Mouse (Mus musculus) spleen, embryonic (tissue): Measurements from ENCODE around the gene Klf13.

Experiments
- CTCF ChIA-PET: fragments of 350-600 bp; sonication (Branson Sonifier 250); formaldehyde crosslinking; loops from one replicate; lab custom pipeline; 2022; lab: Charles Lee

Klf13 gene

GRCm38 (mm10) chr7:63910912-63911311 lies 27.8 kb downstream of the Klf13 start:
- CTCF ChIA-PET, result no interaction called here

- CTCF ChIA-PET, result no interaction called here
Observed at GRCm38 (mm10) chr7:63910225-63910624, 28.5 kb downstream of the Klf13 start.

- CTCF ChIA-PET, result no interaction called here
Observed at GRCm38 (mm10) chr7:63908496-63909285, 30.0 kb downstream of the Klf13 start.

GRCm38 (mm10) chr7:63907778-63908495 lies 30.8 kb downstream of the Klf13 start:
- CTCF ChIA-PET, result no interaction called here

- CTCF ChIA-PET, result interaction anchor here (0.7 kb wide), 1 partner anchor 84 kb away, joined by 5 read pairs; no protein-coding TSS in a partner anchor
Observed at GRCm38 (mm10) chr7:63905642-63906041, 33.1 kb downstream of the Klf13 start.

GRCm38 (mm10) chr7:63905190-63905589 lies 33.5 kb downstream of the Klf13 start:
- CTCF ChIA-PET, result interaction anchor here (0.7 kb wide), 1 partner anchor 84 kb away, joined by 5 read pairs; no protein-coding TSS in a partner anchor

- CTCF ChIA-PET, result interaction anchor here (0.6 to 1.0 kb wide), 2 partner anchors 13 kb away, joined by 3 to 4 read pairs; partner anchors contain the start of gene E030018B13Rik
Observed at GRCm38 (mm10) chr7:63903635-63904380, 34.9 kb downstream of the Klf13 start.

- CTCF ChIA-PET, result no interaction called here
Observed at GRCm38 (mm10) chr7:63902604-63903210, 36.0 kb downstream of the Klf13 start.

GRCm38 (mm10) chr7:63901942-63902341 lies 36.8 kb downstream of the Klf13 start:
- CTCF ChIA-PET, result no interaction called here

- CTCF ChIA-PET, result no interaction called here
Observed at GRCm38 (mm10) chr7:63901346-63901745, 37.4 kb downstream of the Klf13 start.

GRCm38 (mm10) chr7:63900411-63900810 lies 38.3 kb downstream of the Klf13 start:
- CTCF ChIA-PET, result interaction anchor here (0.6 to 0.7 kb wide), 2 partner anchors 96 to 100 kb away, joined by 4 to 8 read pairs; no protein-coding TSS in a partner anchor

- CTCF ChIA-PET, result interaction anchor here (0.6 to 0.7 kb wide), 2 partner anchors 97 to 101 kb away, joined by 4 to 8 read pairs; no protein-coding TSS in a partner anchor
Observed at GRCm38 (mm10) chr7:63899925-63900324, 38.8 kb downstream of the Klf13 start.

GRCm38 (mm10) chr7:63898201-63898600 lies 40.5 kb downstream of the Klf13 start:
- CTCF ChIA-PET, result interaction anchor here (0.8 to 1.2 kb wide), 2 partner anchors 12 to 14 kb away, joined by 3 to 4 read pairs; no protein-coding TSS in a partner anchor

GRCm38 (mm10) chr7:63897655-63898054 lies 41.1 kb downstream of the Klf13 start:
- CTCF ChIA-PET, result interaction anchor here (0.8 to 1.2 kb wide), 3 partner anchors 11 to 131 kb away, joined by 3 to 4 read pairs (median 4); no protein-coding TSS in a partner anchor

- CTCF ChIA-PET, result interaction anchor here (0.8 to 1.2 kb wide), 3 partner anchors 11 to 131 kb away, joined by 3 to 4 read pairs (median 4); no protein-coding TSS in a partner anchor
Observed at GRCm38 (mm10) chr7:63896968-63897468, 41.7 kb downstream of the Klf13 start.

- CTCF ChIA-PET, result interaction anchor here (0.9 kb wide), 1 partner anchor 32 kb away, joined by 3 read pairs; no protein-coding TSS in a partner anchor
Observed at GRCm38 (mm10) chr7:63896276-63896967, 42.3 kb downstream of the Klf13 start.

GRCm38 (mm10) chr7:63895223-63895622 lies 43.5 kb downstream of the Klf13 start:
- CTCF ChIA-PET, result interaction anchor here (0.6 to 1.1 kb wide), 3 partner anchors 34 to 415 kb away, joined by 3 read pairs; no protein-coding TSS in a partner anchor

- CTCF ChIA-PET, result interaction anchor here (0.6 to 1.1 kb wide), 2 partner anchors 35 to 90 kb away, joined by 3 read pairs; no protein-coding TSS in a partner anchor
Observed at GRCm38 (mm10) chr7:63894662-63895061, 44.1 kb downstream of the Klf13 start.

- CTCF ChIA-PET, result no interaction called here
Observed at GRCm38 (mm10) chr7:63893729-63894128, 45.0 kb downstream of the Klf13 start.

- CTCF ChIA-PET, result no interaction called here
Observed at GRCm38 (mm10) chr7:63893201-63893600, 45.5 kb downstream of the Klf13 start.
